Mouse (Mus musculus) embryonic fibroblast, embryonic 13.5 days (primary cell): ENCODE measurements at regions not wholly inside any gene's neighbourhood (a gene's known extent, or its start where the extent isn't known, plus 50 kb on each side); places are given as distances from the start of the nearest gene placed in this dataset.

ENCODE experiments used
- H3K27ac ChIP-seq: 2 replicates; pipeline ENCODE4 v1.5.1; 2012; ENCODE audit warnings: low read length, control low read depth, inconsistent platforms; ENCODE audit not compliant: insufficient read depth
- H3K4me1 ChIP-seq: 2 replicates; pipeline ENCODE4 v1.6.1; 2011; ENCODE audit warnings: low read length; ENCODE audit not compliant: control insufficient read depth, insufficient read depth
- H3K4me3 ChIP-seq: 2 replicates; pipeline ENCODE4 v1.5.1; 2011; ENCODE audit warnings: mild to moderate bottlenecking, control low read depth, low read length; ENCODE audit not compliant: insufficient read depth
- CTCF ChIP-seq: IDR thresholded peaks from 2 replicates; pipeline ENCODE4 v1.5.1; 2011; ENCODE audit warnings: mild to moderate bottlenecking, control low read depth, low read length, moderate library complexity, borderline replicate concordance; ENCODE audit not compliant: insufficient read depth
- POLR2A ChIP-seq: IDR thresholded peaks from 2 replicates; pipeline ENCODE4 v1.6.1; 2011; ENCODE audit warnings: low read depth, mild to moderate bottlenecking, control low read depth, low read length, moderate library complexity

DNA sequence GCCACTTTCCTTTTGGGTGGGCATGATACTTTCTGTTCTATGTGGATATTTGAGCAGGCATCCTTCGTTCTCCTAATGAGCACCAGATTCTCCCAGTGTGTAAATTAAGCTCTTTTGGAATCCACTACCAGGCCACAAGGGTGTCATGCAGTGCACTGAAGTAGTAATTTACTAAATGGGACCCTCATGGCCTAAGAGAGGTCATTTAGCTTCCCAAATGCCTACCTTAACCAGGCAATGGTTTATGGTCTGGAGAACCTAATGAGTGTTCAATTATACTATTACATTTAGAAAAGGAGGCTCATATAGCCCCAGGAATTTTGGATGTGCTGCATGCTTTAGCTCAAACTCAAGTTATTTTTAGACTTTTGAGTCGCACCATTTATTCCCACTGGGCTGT lies 289.6 kb upstream of the Fbxo33 start:
- H3K4me3 ChIP-seq: no peak overlapping the region
- no peak overlapping the region for H3K27ac ChIP-seq
- no peaks in the 10 kb centered on the region for H3K4me1 ChIP-seq
- TF ChIP-seq CTCF (no peak), POLR2A (no peak)

DNA sequence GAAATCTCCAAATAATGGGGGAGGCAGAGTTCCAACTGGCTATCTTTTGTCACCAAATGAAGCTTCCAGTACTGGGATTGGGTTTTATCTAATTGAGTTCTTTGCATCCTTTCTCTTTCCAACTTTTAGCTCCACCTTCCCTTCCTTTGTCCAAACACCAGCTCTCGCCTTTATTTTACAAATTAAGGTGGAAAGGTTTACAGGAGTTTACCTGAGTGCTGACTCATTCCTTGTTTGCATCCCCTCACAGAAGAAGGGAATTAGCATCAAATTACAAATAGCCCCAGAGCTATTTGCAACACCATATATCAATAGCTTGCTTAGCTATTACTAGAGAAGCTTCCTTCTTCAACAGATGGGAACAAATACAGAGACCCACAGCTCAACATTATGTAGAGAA lies 287.9 kb upstream of the Fbxo33 start:
- H3K4me3 ChIP-seq: no peak overlapping the region
- H3K4me1 ChIP-seq: no peaks in the 10 kb centered on the region
- H3K27ac ChIP-seq: no peak overlapping the region
- TF ChIP-seq CTCF (no peak), POLR2A (no peak)

DNA sequence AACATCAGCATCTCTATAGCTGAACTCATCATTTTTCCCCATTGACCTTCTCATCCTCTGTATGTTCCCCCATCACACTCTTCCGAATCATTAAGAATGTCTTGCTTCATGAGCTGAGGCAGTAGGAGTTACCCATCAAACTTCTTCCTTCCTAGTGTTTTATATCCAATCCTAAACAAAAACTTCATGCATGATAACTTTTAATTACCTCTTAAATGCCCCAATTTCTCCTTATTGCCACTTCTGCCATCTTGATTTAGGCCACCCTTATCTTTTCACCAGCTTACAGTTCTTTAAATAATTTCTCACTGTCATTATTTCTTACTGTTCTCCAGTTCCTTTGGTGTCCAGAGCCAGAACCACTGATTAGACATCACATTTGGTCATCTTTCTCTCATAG lies 277.9 kb upstream of the Fbxo33 start:
- H3K4me3 ChIP-seq: no peak overlapping the region
- no peak overlapping the region for H3K27ac ChIP-seq
- TF ChIP-seq CTCF (no peak), POLR2A (no peak)
- no peaks in the 10 kb centered on the region for H3K4me1 ChIP-seq

DNA sequence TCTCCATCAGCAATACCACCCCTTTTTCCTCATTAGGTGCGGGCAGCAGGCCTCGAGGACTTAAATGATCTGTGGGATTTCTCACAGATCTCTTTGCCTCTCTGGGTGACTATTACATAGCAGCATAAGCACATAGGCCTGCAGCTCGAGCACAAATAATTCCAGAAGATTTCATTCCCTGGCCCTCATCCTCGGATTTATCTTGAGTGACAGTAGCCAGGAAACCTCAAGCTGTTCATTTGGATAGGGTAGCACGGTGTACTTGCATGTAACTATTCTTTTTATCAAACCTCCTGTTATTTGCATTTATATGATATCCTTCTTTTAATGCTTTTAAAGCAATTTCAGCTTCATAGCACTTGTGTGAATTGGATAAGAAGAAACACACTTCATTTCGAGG lies 268.5 kb upstream of the Fbxo33 start:
- Histone ChIP-seq H3K4me1 (no peaks in the 10 kb centered on the region), H3K27ac (no peak overlapping the region), H3K4me3 (no peak overlapping the region)
- TF ChIP-seq POLR2A: no peak
- no peak for TF ChIP-seq CTCF

DNA sequence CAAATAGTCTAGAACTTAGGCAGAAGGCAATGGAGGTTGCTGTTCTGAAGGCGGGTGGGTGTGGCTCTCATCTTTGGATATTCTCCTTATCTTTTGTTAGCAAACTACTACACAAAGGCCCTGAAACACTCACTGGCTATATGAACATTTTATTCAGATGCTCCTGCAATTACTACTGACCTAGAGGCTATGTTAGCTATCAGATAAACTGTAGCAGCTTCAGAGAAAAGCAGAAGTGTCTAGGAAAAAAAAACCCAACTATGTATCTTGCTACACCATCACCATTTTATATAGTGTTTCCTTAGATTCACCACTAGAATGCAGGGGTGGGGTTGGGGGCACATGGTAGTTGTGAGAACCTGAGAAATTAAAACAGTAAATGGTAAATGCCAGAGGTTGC lies 268.0 kb upstream of the Fbxo33 start:
- Histone ChIP-seq H3K4me1 (no peaks in the 10 kb centered on the region), H3K27ac (no peak overlapping the region), H3K4me3 (no peak overlapping the region)
- TF ChIP-seq CTCF: no peak
- TF ChIP-seq POLR2A: no peak

DNA sequence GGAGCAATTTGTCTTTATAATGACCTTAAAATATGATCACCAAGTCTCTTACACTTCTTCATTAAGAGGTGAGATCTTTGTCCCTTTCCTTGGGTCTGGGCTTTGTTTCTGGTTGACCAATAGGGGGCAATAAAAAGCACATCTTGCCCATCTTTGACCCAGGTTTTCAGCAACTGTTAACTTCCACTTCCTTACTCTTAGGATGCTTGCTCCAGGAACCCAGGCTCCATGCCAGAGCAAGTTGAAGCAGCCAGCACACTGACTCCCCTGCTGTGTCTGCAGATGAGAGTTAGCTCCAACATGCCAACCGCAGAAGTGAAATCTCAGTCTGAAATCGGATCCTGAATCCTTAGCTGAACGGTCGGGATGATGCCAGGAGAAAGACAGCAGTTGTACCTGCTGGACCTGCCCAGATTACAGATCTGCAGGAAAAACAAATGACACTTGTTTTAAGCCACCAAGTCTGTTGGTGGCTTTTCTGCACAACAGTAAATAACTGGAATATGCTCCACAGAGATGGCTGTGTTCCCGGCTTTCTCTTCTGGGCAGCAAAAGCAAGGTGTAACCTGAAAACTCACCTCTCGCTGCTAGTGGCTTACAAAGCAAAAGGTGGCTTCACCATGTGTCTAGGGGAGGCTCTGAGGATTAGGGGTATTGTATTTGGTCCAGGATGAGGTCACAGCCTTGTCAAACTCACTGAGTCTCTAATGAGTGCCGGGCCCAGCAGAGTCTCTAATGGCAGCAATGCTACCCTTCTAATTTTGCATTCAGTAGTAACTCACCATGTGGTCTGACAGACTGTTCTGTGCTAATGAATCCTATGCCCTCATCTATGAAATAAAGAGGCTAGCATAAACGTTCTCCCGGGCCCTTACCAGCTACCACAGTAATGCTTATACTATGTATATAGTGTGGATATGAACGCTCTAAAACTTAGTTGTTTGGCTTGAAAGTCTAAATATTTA lies 241.8 kb upstream of the Fbxo33 start:
- no peak for TF ChIP-seq POLR2A
- no peak for TF ChIP-seq CTCF
- no peak overlapping the region for H3K27ac ChIP-seq
- H3K4me1 ChIP-seq: no peaks in the 10 kb centered on the region
- H3K4me3 ChIP-seq: no peak overlapping the region

DNA sequence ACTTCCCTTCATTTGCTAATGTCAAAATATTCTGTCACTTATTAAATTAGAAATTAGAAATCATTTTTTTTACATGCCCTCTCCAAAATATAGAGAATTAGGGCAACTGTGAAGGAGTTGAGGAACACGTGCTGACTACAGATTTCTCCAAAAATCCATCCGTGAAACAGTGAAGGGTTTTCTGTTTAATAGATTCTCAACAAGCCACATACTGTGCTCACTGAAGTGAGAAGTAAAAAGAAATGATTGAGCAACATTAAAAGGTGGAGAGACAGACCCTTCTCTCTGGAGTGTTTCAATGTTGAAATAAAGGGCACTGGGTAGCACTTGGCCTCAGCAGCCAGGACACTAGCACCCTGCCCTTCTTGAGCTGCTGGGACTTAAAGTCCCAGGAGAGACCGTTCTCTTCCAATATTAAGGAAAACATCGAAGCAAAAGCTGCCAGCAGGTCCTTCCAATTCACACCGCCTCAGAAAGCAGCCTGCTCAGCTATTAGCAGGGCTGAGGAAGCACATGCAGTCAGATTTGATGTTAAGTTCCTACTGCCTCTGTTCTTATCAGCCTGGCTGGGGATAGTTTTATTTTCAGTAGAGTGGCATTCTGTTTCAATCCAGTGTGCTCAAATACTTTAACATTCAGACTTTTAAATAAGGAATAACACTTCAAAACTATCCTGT lies 236.8 kb upstream of the Fbxo33 start:
- TF ChIP-seq POLR2A (no peak), CTCF (no peak)
- no peak overlapping the region for H3K4me3 ChIP-seq
- H3K27ac ChIP-seq: no peak overlapping the region
- H3K4me1 ChIP-seq: no peaks in the 10 kb centered on the region

DNA sequence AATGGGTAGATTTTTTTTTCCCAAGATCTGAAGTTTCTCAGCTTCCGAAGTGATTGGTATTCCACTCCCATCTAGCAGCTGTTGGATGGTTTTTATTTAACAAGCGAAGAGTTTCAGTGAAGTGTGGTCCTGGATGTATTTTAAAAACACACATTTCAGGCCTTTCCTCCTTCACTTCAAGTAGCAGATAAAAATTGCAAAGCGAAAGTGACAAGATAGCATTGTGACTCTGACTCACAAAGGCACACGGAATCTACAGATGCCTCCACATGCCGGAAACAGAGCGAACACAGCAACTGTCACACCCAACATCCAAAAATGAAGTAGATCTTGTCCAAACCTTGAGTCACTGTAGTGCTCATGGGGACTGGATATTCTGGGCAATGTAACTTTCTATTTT lies 195.5 kb upstream of the Fbxo33 start:
- TF ChIP-seq CTCF (no peak), POLR2A (no peak)
- Histone ChIP-seq H3K27ac (no peak overlapping the region), H3K4me1 (no peaks in the 10 kb centered on the region), H3K4me3 (no peak overlapping the region)

DNA sequence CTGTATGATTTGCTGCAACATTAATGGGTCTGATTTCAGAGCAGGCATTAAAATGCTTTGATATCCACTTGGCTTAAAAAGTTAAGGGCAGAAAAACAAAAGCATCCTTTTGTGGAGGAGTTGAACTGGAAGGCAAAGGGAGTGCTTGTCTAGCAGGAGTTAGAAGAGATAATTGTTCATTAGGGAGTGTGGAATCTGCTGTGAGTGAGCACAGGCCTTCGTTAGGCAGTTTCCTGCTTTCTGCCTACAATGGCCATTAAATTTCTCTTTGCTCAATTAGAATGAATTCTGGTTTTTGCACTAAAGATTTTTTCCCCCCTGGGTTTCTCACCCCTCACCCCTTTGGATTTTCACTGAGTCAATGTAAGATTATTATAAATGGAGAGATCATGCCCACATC lies 192.0 kb upstream of the Fbxo33 start:
- no peak for TF ChIP-seq CTCF
- no peak for TF ChIP-seq POLR2A
- no peak overlapping the region for H3K4me3 ChIP-seq
- H3K4me1 ChIP-seq: no peaks in the 10 kb centered on the region
- no peak overlapping the region for H3K27ac ChIP-seq

DNA sequence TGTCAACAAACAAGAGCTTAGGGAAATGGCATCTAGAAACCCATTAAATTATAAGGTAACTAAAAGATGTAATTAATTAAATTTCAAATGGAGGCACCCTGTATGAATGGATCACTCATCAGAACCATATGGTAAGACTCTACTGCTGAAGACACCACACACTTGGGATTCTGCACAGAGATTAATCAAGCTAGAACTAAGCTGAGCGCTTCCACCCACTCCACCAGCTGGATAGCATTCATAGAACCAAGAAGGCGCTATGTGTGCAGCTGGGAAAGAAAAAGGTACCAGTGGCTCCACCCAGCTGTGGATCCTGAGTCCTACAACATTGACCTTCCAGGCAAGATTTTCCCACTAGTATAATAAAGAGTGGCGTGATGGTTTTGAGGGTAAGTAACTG lies 171.6 kb upstream of the Fbxo33 start:
- Histone ChIP-seq H3K27ac (no peak overlapping the region), H3K4me3 (no peak overlapping the region), H3K4me1 (no peaks in the 10 kb centered on the region)
- TF ChIP-seq POLR2A (no peak), CTCF (no peak)
